Mouse (Mus musculus) thymus, adult 2 months (tissue): ENCODE results near the gene Sertad3.

ENCODE experiments used
- CTCF ChIP-seq: fragments of 200-500 bp; IDR thresholded peaks from 2 replicates; pipeline ENCODE4 v1.5.1; 2012; ENCODE audit warnings: mild to moderate bottlenecking, control low read depth, low read length, moderate library complexity, borderline replicate concordance; ENCODE audit not compliant: control insufficient read depth, poor library complexity, insufficient read depth; ENCODE audit errors: extremely low read depth
- POLR2A ChIP-seq: fragments of 200-500 bp; IDR thresholded peaks from 2 replicates; pipeline ENCODE4 v1.6.1; 2012; ENCODE audit warnings: mild to moderate bottlenecking, low read length, control low read depth, moderate library complexity; ENCODE audit not compliant: control insufficient read depth, poor library complexity, insufficient read depth; ENCODE audit errors: extremely low read depth

- TF ChIP-seq POLR2A (no peak), CTCF (no peak)
Measured at GRCm38 (mm10) chr7:27454461-27455121, 19.0 kb upstream of the Sertad3 start.
